Mouse (Mus musculus) hindbrain, embryonic 14.5 days (tissue): ENCODE measurements at regions not wholly inside any gene's neighbourhood (a gene's known extent, or its start where the extent isn't known, plus 50 kb on each side); places are given as distances from the start of the nearest gene placed in this dataset.

Source experiments
- ATAC-seq: fragments of 200-750 bp; cut with Nextera tagmentation; 2 replicates; pipeline ENCODE4 v1.8.0; 2017; ENCODE audit warnings: moderate number of reproducible peaks, mild to moderate bottlenecking, moderate TSS enrichment, moderate library complexity; ENCODE audit not compliant: low FRiP score
- DNase-seq: peaks from one replicate; pipeline ENCODE4 v3.0.0-alpha.2; 2015; ENCODE audit warnings: low spot score
- H3K27ac ChIP-seq: fragments of 300-500 bp; sonication (generic); 2 replicates; pipeline ENCODE4 v1.5.1; 2014; ENCODE audit warnings: mild to moderate bottlenecking, moderate library complexity
- H3K27me3 ChIP-seq: fragments of 300-500 bp; sonication (generic); 2 replicates; pipeline ENCODE4 v1.6.1; 2014; ENCODE audit warnings: mild to moderate bottlenecking, low read length, mixed read lengths; ENCODE audit not compliant: control insufficient read depth, insufficient read depth
- H3K36me3 ChIP-seq: fragments of 300-500 bp; sonication (generic); replicated peaks from 2 replicates; pipeline ENCODE4 v1.6.1; 2014; ENCODE audit not compliant: control insufficient read depth, insufficient read depth
- H3K4me1 ChIP-seq: fragments of 300-500 bp; sonication (generic); replicated peaks from 2 replicates; pipeline ENCODE4 v1.6.1; 2014; ENCODE audit warnings: antibody characterized with exemption, low read length, mixed read lengths; ENCODE audit not compliant: control insufficient read depth, insufficient read depth
- H3K4me2 ChIP-seq: fragments of 300-500 bp; sonication (generic); replicated peaks from 2 replicates; pipeline ENCODE4 v1.6.1; 2014; ENCODE audit warnings: mild to moderate bottlenecking, moderate library complexity
- H3K4me3 ChIP-seq: fragments of 300-500 bp; sonication (generic); replicated peaks from 2 replicates; pipeline ENCODE4 v1.5.1; 2014; ENCODE audit warnings: mild to moderate bottlenecking, low read length
- H3K9ac ChIP-seq: fragments of 300-500 bp; sonication (generic); 2 replicates; pipeline ENCODE4 v1.6.1; 2014
- H3K9me3 ChIP-seq: fragments of 300-500 bp; sonication (generic); 2 replicates; pipeline ENCODE4 v1.6.1; 2016; ENCODE audit warnings: low read length; ENCODE audit not compliant: control insufficient read depth
- WGBS: fragments of 180-500 bp; shearing (Covaris S2); extraction: QIAGEN DNeasy Blood & Tissue Kit; methylation state at CpG from one replicate; pipeline ENCODE4 v1.1.7; 2014; 5-methylcytosine and 5-hydroxymethylcytosine counted together

GRCm38 (mm10) chr4:140463296-140463695 lies 202.5 kb downstream of the Arhgef10l start:
- H3K9ac ChIP-seq = no peak overlapping the region
- H3K4me3 ChIP-seq = no peak overlapping the region
- DNase-seq (no peak), ATAC-seq (no peak)
- 11% methylated on average over 7 of the region's 7 CpGs for WGBS
- no peaks in the 10 kb centered on the region for H3K36me3 ChIP-seq
- no peak overlapping the region for H3K4me2 ChIP-seq
- H3K4me1 ChIP-seq = peaks cover 11% of the 10 kb centered on the region
- H3K9me3 ChIP-seq = no peaks in the 10 kb centered on the region
- 0 out of 2 replicates have a peak overlapping the region, but pooled peaks have one; percentile 1 for H3K27ac ChIP-seq
- H3K27me3 ChIP-seq = no peaks in the 10 kb centered on the region

GRCm38 (mm10) chr4:140461317-140461716 lies 204.5 kb downstream of the Arhgef10l start:
- Histone ChIP-seq H3K27me3 (no peaks in the 10 kb centered on the region), H3K27ac (no peak overlapping the region), H3K9me3 (no peaks in the 10 kb centered on the region), H3K4me2 (no peak overlapping the region), H3K9ac (no peak overlapping the region), H3K36me3 (no peaks in the 10 kb centered on the region), H3K4me3 (no peak overlapping the region), H3K4me1 (peaks cover 7% of the 10 kb centered on the region)
- WGBS = 59% methylated on average over 16 of the region's 16 CpGs
- DNase-seq = no peak
- ATAC-seq = no peak

GRCm38 (mm10) chr4:140449062-140449461 lies 202.5 kb upstream of the Igsf21 start:
- no peak for ATAC-seq
- Histone ChIP-seq H3K4me1 (peaks cover 14% of the 10 kb centered on the region), H3K9me3 (no peaks in the 10 kb centered on the region), H3K27ac (no peak overlapping the region), H3K4me2 (no peak overlapping the region), H3K36me3 (no peaks in the 10 kb centered on the region), H3K9ac (no peak overlapping the region), H3K27me3 (0 out of 2 replicates have a peak, but pooled peaks cover 5% of the 10 kb centered on the region), H3K4me3 (no peak overlapping the region)
- 87% methylated on average over 10 of the region's 10 CpGs for WGBS
- no peak for DNase-seq

GRCm38 (mm10) chr4:140446455-140446854 lies 199.9 kb upstream of the Igsf21 start:
- H3K9ac ChIP-seq = no peak overlapping the region
- no peaks in the 10 kb centered on the region for H3K4me1 ChIP-seq
- H3K27me3 ChIP-seq = 0 out of 2 replicates have a peak, but pooled peaks cover 5% of the 10 kb centered on the region
- DNase-seq (no peak), ATAC-seq (no peak)
- H3K9me3 ChIP-seq = no peaks in the 10 kb centered on the region
- no peak overlapping the region for H3K4me2 ChIP-seq
- H3K36me3 ChIP-seq = no peaks in the 10 kb centered on the region
- H3K4me3 ChIP-seq = no peak overlapping the region
- 93% methylated on average over 6 of the region's 6 CpGs for WGBS
- no peak overlapping the region for H3K27ac ChIP-seq

GRCm38 (mm10) chr4:140445931-140446330 lies 199.3 kb upstream of the Igsf21 start:
- Histone ChIP-seq H3K36me3 (no peaks in the 10 kb centered on the region), H3K4me2 (no peak overlapping the region), H3K9ac (no peak overlapping the region), H3K4me1 (no peaks in the 10 kb centered on the region), H3K27me3 (0 out of 2 replicates have a peak, but pooled peaks cover 5% of the 10 kb centered on the region), H3K27ac (no peak overlapping the region), H3K9me3 (no peaks in the 10 kb centered on the region), H3K4me3 (no peak overlapping the region)
- 85% methylated on average over 5 of the region's 5 CpGs for WGBS
- ATAC-seq (no peak), DNase-seq (no peak)

GRCm38 (mm10) chr4:140443221-140443620 lies 196.6 kb upstream of the Igsf21 start:
- Histone ChIP-seq H3K4me1 (no peaks in the 10 kb centered on the region), H3K9me3 (no peaks in the 10 kb centered on the region), H3K36me3 (no peaks in the 10 kb centered on the region), H3K27me3 (no peaks in the 10 kb centered on the region), H3K4me3 (no peak overlapping the region), H3K4me2 (no peak overlapping the region), H3K27ac (no peak overlapping the region), H3K9ac (no peak overlapping the region)
- DNase-seq (no peak), ATAC-seq (no peak)
- WGBS = 76% methylated on average over 6 of the region's 6 CpGs

- Histone ChIP-seq H3K4me2 (no peak overlapping the region), H3K36me3 (no peaks in the 10 kb centered on the region), H3K9me3 (no peaks in the 10 kb centered on the region), H3K4me3 (no peak overlapping the region), H3K27me3 (no peaks in the 10 kb centered on the region), H3K4me1 (no peaks in the 10 kb centered on the region), H3K9ac (no peak overlapping the region), H3K27ac (no peak overlapping the region)
- DNase-seq = no peak
- 74% methylated on average over 8 of the region's 8 CpGs for WGBS
- no peak for ATAC-seq
These were observed 195.2 kb upstream of the Igsf21 start for GRCm38 (mm10) chr4:140441805-140442204.

- Histone ChIP-seq H3K9me3 (no peaks in the 10 kb centered on the region), H3K4me3 (no peak overlapping the region), H3K27me3 (no peaks in the 10 kb centered on the region), H3K36me3 (no peaks in the 10 kb centered on the region), H3K27ac (no peak overlapping the region), H3K4me1 (peaks cover under 1% of the 10 kb centered on the region; the same call in 1 of the 2 replicates), H3K9ac (no peak overlapping the region), H3K4me2 (no peak overlapping the region)
- no peak for DNase-seq
- WGBS = 32% methylated on average over 3 of the region's 3 CpGs
- no peak for ATAC-seq
These were observed 193.3 kb upstream of the Igsf21 start for GRCm38 (mm10) chr4:140439856-140440255.

GRCm38 (mm10) chr4:140436030-140436429 lies 189.4 kb upstream of the Igsf21 start:
- H3K9ac ChIP-seq = no peak overlapping the region
- H3K27ac ChIP-seq = no peak overlapping the region
- peaks cover 10% of the 10 kb centered on the region; the same call in 1 of the 2 replicates for H3K4me1 ChIP-seq
- no peak overlapping the region for H3K4me2 ChIP-seq
- whole genome bisulfite sequencing = 56% methylated on average over 3 of the region's 3 CpGs
- H3K9me3 ChIP-seq = no peaks in the 10 kb centered on the region
- H3K36me3 ChIP-seq = no peaks in the 10 kb centered on the region
- H3K4me3 ChIP-seq = no peak overlapping the region
- DNase-seq (no peak), ATAC-seq (no peak)
- no peaks in the 10 kb centered on the region for H3K27me3 ChIP-seq
